Mouse (Mus musculus) lung, embryonic 16.5 days (tissue): ENCODE data around the gene BC035044. TPM values are rescaled to one million over a fixed set of nuclear protein-coding genes. Genes with fewer than 3 reads are reported as not detected.
"Not testable (repeated sequence)": the region's sequence is repeated elsewhere in the genome, so short reads cannot be mapped to it uniquely, and the experiment has no call there.

Experiments
- ATAC-seq: fragments of 200-750 bp; cut with Nextera tagmentation; 2 replicates; pipeline ENCODE4 v1.8.0; 2017; ENCODE audit warnings: low read depth, mild to moderate bottlenecking, moderate library complexity
- H3K27ac ChIP-seq: fragments of 300-500 bp; sonication (generic); 2 replicates; pipeline ENCODE4 v1.5.1; 2014; ENCODE audit warnings: mild to moderate bottlenecking, control low read depth, low read length
- H3K27me3 ChIP-seq: fragments of 300-500 bp; sonication (generic); 2 replicates; pipeline ENCODE4 v1.6.1; 2014; ENCODE audit warnings: low read depth, low read length, mixed read lengths; ENCODE audit not compliant: control insufficient read depth, insufficient read depth
- H3K36me3 ChIP-seq: fragments of 300-500 bp; sonication (generic); 2 replicates; pipeline ENCODE4 v1.6.1; 2014; ENCODE audit warnings: low read length; ENCODE audit not compliant: control insufficient read depth, insufficient read depth
- H3K4me1 ChIP-seq: fragments of 300-500 bp; sonication (generic); replicated peaks from 2 replicates; pipeline ENCODE4 v1.6.1; 2014; ENCODE audit warnings: low read length, mixed read lengths; ENCODE audit not compliant: control insufficient read depth, insufficient read depth
- H3K4me2 ChIP-seq: fragments of 300-500 bp; sonication (generic); 2 replicates; pipeline ENCODE4 v1.6.1; 2014; ENCODE audit warnings: low read depth, low read length, control low read depth
- H3K4me3 ChIP-seq: fragments of 300-500 bp; sonication (generic); 2 replicates; pipeline ENCODE4 v1.5.1; 2014; ENCODE audit warnings: mild to moderate bottlenecking, low read length, control low read depth
- H3K9ac ChIP-seq: fragments of 300-500 bp; sonication (generic); 2 replicates; pipeline ENCODE4 v1.6.1; 2014; ENCODE audit warnings: low read length, control low read depth
- H3K9me3 ChIP-seq: fragments of 300-500 bp; sonication (generic); 2 replicates; pipeline ENCODE4 v1.6.1; 2016; ENCODE audit warnings: low read length; ENCODE audit not compliant: control insufficient read depth
- WGBS: fragments of 180-500 bp; shearing (Covaris S2); extraction: QIAGEN DNeasy Blood & Tissue Kit; methylation state at CpG from one replicate; pipeline ENCODE4 v1.1.7; 2014; 5-methylcytosine and 5-hydroxymethylcytosine counted together
- polyA plus RNA-seq: library from polyadenylated mRNA; unstranded; fragments of >200 nt; fragmentation: Nextera tagmentation; extraction: Ambion mirVana; gene quantifications from 2 replicates; pipeline ENCODE4 v1.2.1, GENCODE M21; 2015

The BC035044 gene
- polyA plus RNA-seq, 1 experiment from 2014 or later, result 0.87 TPM

GRCm38 (mm10) chr6:128895404-128896001 lies 4.6 kb upstream of the BC035044 start:
- H3K4me1 ChIP-seq, result no peaks in the 10 kb centered on the region; the same call in 1 of the 2 replicates
- H3K9ac ChIP-seq, result no peak overlapping the region
- no peaks in the 10 kb centered on the region for H3K9me3 ChIP-seq
- no peaks in the 10 kb centered on the region for H3K27me3 ChIP-seq
- H3K27ac ChIP-seq, result no peak overlapping the region
- H3K4me2 ChIP-seq, result no peak overlapping the region
- H3K36me3 ChIP-seq, result no peaks in the 10 kb centered on the region
- H3K4me3 ChIP-seq, result no peak overlapping the region
- ATAC-seq, result peak; percentile 54; the same call in 1 of the 2 replicates
- WGBS, result 35% methylated on average over 3 of the region's 3 CpGs

GRCm38 (mm10) chr6:128888834-128889233 lies 2.1 kb downstream of the BC035044 start:
- Histone ChIP-seq H3K27ac (no peak overlapping the region), H3K9me3 (no peaks in the 10 kb centered on the region), H3K9ac (no peak overlapping the region), H3K36me3 (no peaks in the 10 kb centered on the region), H3K4me3 (no peak overlapping the region), H3K4me2 (no peak overlapping the region), H3K4me1 (no peaks in the 10 kb centered on the region), H3K27me3 (no peaks in the 10 kb centered on the region)
- ATAC-seq, result no peak
- 69% methylated on average over 5 of the region's 5 CpGs for WGBS

GRCm38 (mm10) chr6:128887091-128887790 lies 3.7 kb downstream of the BC035044 start, which contains the start of gene Clec2i:
Clec2i (plus strand) TSS chr6:128887588.
- not testable (repeated sequence) for H3K36me3 ChIP-seq, H3K4me3 ChIP-seq, H3K4me2 ChIP-seq, H3K9me3 ChIP-seq, ATAC-seq, H3K27me3 ChIP-seq, H3K9ac ChIP-seq, H3K27ac ChIP-seq, H3K4me1 ChIP-seq
- WGBS, result 75% methylated on average over 6 of the region's 6 CpGs

- Histone ChIP-seq H3K27me3 (no peaks in the 10 kb centered on the region), H3K9me3 (no peaks in the 10 kb centered on the region), H3K4me1 (0 out of 2 replicates have a peak, but pooled peaks cover 2% of the 10 kb centered on the region), H3K4me2 (no peak overlapping the region), H3K4me3 (no peak overlapping the region), H3K9ac (no peak overlapping the region), H3K36me3 (no peaks in the 10 kb centered on the region), H3K27ac (no peak overlapping the region)
- ATAC-seq, result no peak
- WGBS, result 77% methylated on average over 1 of the region's 1 CpGs
These were observed 18.9 kb downstream of the BC035044 start for GRCm38 (mm10) chr6:128871910-128872610.

- ATAC-seq, result no peak; the same call in 1 of the 2 replicates
- no peaks in the 10 kb centered on the region for H3K27me3 ChIP-seq
- no peaks in the 10 kb centered on the region for H3K36me3 ChIP-seq
- 42% methylated on average over 3 of the region's 3 CpGs for WGBS
- no peak overlapping the region for H3K4me2 ChIP-seq
- H3K4me3 ChIP-seq, result no peak overlapping the region
- 0 out of 2 replicates have a peak, but pooled peaks cover 2% of the 10 kb centered on the region for H3K4me1 ChIP-seq
- no peak overlapping the region for H3K27ac ChIP-seq
- H3K9ac ChIP-seq, result no peak overlapping the region
- H3K9me3 ChIP-seq, result no peaks in the 10 kb centered on the region
These were observed 22.1 kb downstream of the BC035044 start for GRCm38 (mm10) chr6:128868861-128869260.

GRCm38 (mm10) chr6:128857976-128858375 lies 33.0 kb downstream of the BC035044 start:
- Histone ChIP-seq H3K9me3 (no peaks in the 10 kb centered on the region), H3K4me3 (no peak overlapping the region), H3K36me3 (no peaks in the 10 kb centered on the region), H3K27ac (no peak overlapping the region), H3K9ac (no peak overlapping the region), H3K4me2 (no peak overlapping the region), H3K4me1 (peaks cover 10% of the 10 kb centered on the region; the same call in 1 of the 2 replicates), H3K27me3 (no peaks in the 10 kb centered on the region)
- ATAC-seq, result no peak
- WGBS, result 78% methylated on average over 2 of the region's 2 CpGs

GRCm38 (mm10) chr6:128856250-128856649 lies 34.7 kb downstream of the BC035044 start:
- Histone ChIP-seq H3K4me2 (no peak overlapping the region), H3K4me3 (no peak overlapping the region), H3K9me3 (no peaks in the 10 kb centered on the region), H3K27ac (peak overlapping the region; percentile 74), H3K36me3 (no peaks in the 10 kb centered on the region), H3K4me1 (peaks cover 10% of the 10 kb centered on the region; the same call in 1 of the 2 replicates), H3K9ac (no peak overlapping the region), H3K27me3 (no peaks in the 10 kb centered on the region)
- ATAC-seq, result peak; percentile 98
- WGBS, result 28% methylated on average over 5 of the region's 5 CpGs

- ATAC-seq, result no peak
- peak overlapping the region; percentile 74 for H3K27ac ChIP-seq
These were observed 35.4 kb downstream of the BC035044 start for GRCm38 (mm10) chr6:128855477-128855876.

GRCm38 (mm10) chr6:128854895-128855294 lies 36.0 kb downstream of the BC035044 start:
- H3K27ac ChIP-seq, result no peak overlapping the region
- no peak for ATAC-seq
- H3K9me3 ChIP-seq, result no peaks in the 10 kb centered on the region
- H3K27me3 ChIP-seq, result no peaks in the 10 kb centered on the region
- WGBS, result 84% methylated on average over 3 of the region's 3 CpGs
- H3K36me3 ChIP-seq, result no peaks in the 10 kb centered on the region
- H3K9ac ChIP-seq, result no peak overlapping the region
- no peak overlapping the region for H3K4me2 ChIP-seq
- no peak overlapping the region for H3K4me3 ChIP-seq
- peaks cover 17% of the 10 kb centered on the region; the same call in 1 of the 2 replicates for H3K4me1 ChIP-seq

More at GRCm38 (mm10) chr6:128855477-128855876, 35.4 kb downstream of the BC035044 start:
- Histone ChIP-seq H3K9ac (no peak overlapping the region), H3K9me3 (no peaks in the 10 kb centered on the region), H3K36me3 (no peaks in the 10 kb centered on the region), H3K27me3 (no peaks in the 10 kb centered on the region), H3K4me1 (peaks cover 14% of the 10 kb centered on the region; the same call in 1 of the 2 replicates), H3K4me3 (no peak overlapping the region), H3K4me2 (no peak overlapping the region)
- WGBS, result 37% methylated on average over 1 of the region's 1 CpGs
